Mouse (Mus musculus): ENCODE measurements around the gene Spa17. TPM values are rescaled to one million over a fixed set of nuclear protein-coding genes. Genes with fewer than 3 reads are reported as not detected.

Spa17 gene
- polyA plus RNA-seq, 1 experiment from 2014 or later, result 17.0 TPM

DNA sequence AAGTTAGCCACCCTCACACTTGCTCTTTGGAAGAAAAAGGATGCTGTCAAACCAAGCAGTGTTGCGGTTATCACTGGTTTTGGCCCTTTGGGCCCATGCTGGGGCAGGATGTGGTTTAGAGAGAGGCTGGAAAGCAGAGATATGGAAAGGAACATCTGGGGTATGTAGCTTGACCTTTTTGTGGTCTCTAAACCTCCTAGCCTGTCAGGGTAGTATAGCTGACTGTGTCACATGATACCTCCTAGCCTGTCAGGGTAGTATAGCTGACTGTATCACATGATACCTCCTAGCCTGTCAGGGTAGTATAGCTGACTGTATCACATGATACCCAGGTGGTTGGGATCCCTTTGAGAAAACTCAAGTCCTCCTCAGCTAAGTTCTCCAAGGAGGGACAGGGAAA, 59.2 kb downstream of the Spa17 start:
- Histone ChIP-seq H3K4me3 (no peak overlapping the region), H3K9me3 (no peaks in the 10 kb centered on the region), H3K36me3 (no peaks in the 10 kb centered on the region), H3K9ac (no peak overlapping the region), H3K27me3 (replicated peaks) (peaks cover 63% of the 10 kb centered on the region), H3K4me2 (replicated peaks) (no peak overlapping the region), H3K27ac (no peak overlapping the region), H3K4me1 (peaks cover 13% of the 10 kb centered on the region)
- 90% methylated on average over 1 of the region's 1 CpGs for WGBS
- ATAC-seq (ENCODE audit: low FRiP score, low read depth), result no peak

Other genes with a start within 250 kb of the Spa17 start
- gene Hepacam, start 246.4 kb downstream of the Spa17 start, polyA plus RNA-seq (2016; fragmentation: Nextera tagmentation; extraction: Ambion mirVana), result 0.32 and 0.52 TPM in 2 replicates
- 9.9 and 10.1 TPM in 2 replicates for gene Robo4, start 211.8 kb downstream of the Spa17 start, polyA plus RNA-seq (2016; fragmentation: Nextera tagmentation; extraction: Ambion mirVana)
- 124 and 127 TPM in 2 replicates for gene Robo3, start 180.5 kb downstream of the Spa17 start, polyA plus RNA-seq (2016; fragmentation: Nextera tagmentation; extraction: Ambion mirVana)
- gene Msantd2, start 124.4 kb downstream of the Spa17 start, polyA plus RNA-seq (2016; fragmentation: Nextera tagmentation; extraction: Ambion mirVana), result 49.2 and 49.4 TPM in 2 replicates
- gene Esam, start 85.6 kb downstream of the Spa17 start, polyA plus RNA-seq (2016; fragmentation: Nextera tagmentation; extraction: Ambion mirVana), result 37.7 and 38.2 TPM in 2 replicates
- 0.58 and 1.3 TPM in 2 replicates for gene Vsig2, start 74.5 kb downstream of the Spa17 start, polyA plus RNA-seq (2016; fragmentation: Nextera tagmentation; extraction: Ambion mirVana)
- 7.0 and 10.3 TPM in 2 replicates for gene Nrgn, start 60.8 kb downstream of the Spa17 start, polyA plus RNA-seq (2016; fragmentation: Nextera tagmentation; extraction: Ambion mirVana)
- 8.8 and 10.5 TPM in 2 replicates for gene Siae, start 58.0 kb downstream of the Spa17 start, polyA plus RNA-seq (2016; fragmentation: Nextera tagmentation; extraction: Ambion mirVana)
- 114 and 115 TPM in 2 replicates for gene Tbrg1, start 43.6 kb upstream of the Spa17 start, polyA plus RNA-seq (2016; fragmentation: Nextera tagmentation; extraction: Ambion mirVana)
- gene Panx3, start 55.5 kb upstream of the Spa17 start, polyA plus RNA-seq (2016; fragmentation: Nextera tagmentation; extraction: Ambion mirVana), result not detected in 2 replicates
- not detected in 2 replicates for gene Olfr160, start 102.5 kb upstream of the Spa17 start, polyA plus RNA-seq (2016; fragmentation: Nextera tagmentation; extraction: Ambion mirVana)
- not detected in 2 replicates for gene Olfr874, start 131.4 kb upstream of the Spa17 start, polyA plus RNA-seq (2016; fragmentation: Nextera tagmentation; extraction: Ambion mirVana)
- not detected in 2 replicates for gene Olfr875, start 158.1 kb upstream of the Spa17 start, polyA plus RNA-seq (2016; fragmentation: Nextera tagmentation; extraction: Ambion mirVana)
- gene Olfr876, start 189.3 kb upstream of the Spa17 start, polyA plus RNA-seq (2016; fragmentation: Nextera tagmentation; extraction: Ambion mirVana), result not detected in 2 replicates
- gene Olfr877, start 240.5 kb upstream of the Spa17 start, polyA plus RNA-seq (2016; fragmentation: Nextera tagmentation; extraction: Ambion mirVana), result not detected in 2 replicates

All from neural tube, embryonic 12.5 days (tissue).